Mouse (Mus musculus) induced T-regulatory cell, adult 2 months (primary cell): ENCODE data around the gene Ccnq.
A peak's percentile ranks its signal among the peaks of the same experiment; 100 is the strongest.

ENCODE experiments used
- DNase-seq: peaks from one replicate; pipeline ENCODE4 v3.0.0-alpha.2; 2012; ENCODE audit warnings: low read depth

Gene Ccnq

GRCm38 (mm10) chr11:78750885-78751842, at the start of gene Ccnq:
TSS of gene Ccnq (minus strand) at chr11:78751729.
- peak; percentile 84 for DNase-seq

- no peak for DNase-seq
These were observed 49.6 kb upstream of the Ccnq start for GRCm38 (mm10) chr11:78801094-78801493.

GRCm38 (mm10) chr11:78796072-78796729, 44.7 kb upstream of the Ccnq start:
- no peak for DNase-seq

- DNase-seq, result peak; percentile 34
These were observed 41.6 kb upstream of the Ccnq start for GRCm38 (mm10) chr11:78793116-78793515.

GRCm38 (mm10) chr11:78792465-78792864, 40.9 kb upstream of the Ccnq start:
- peak; percentile 30 for DNase-seq

- DNase-seq, result no peak
These were observed 40.5 kb upstream of the Ccnq start for GRCm38 (mm10) chr11:78792055-78792454.

GRCm38 (mm10) chr11:78791582-78791981, 40.1 kb upstream of the Ccnq start:
- DNase-seq, result no peak

GRCm38 (mm10) chr11:78789370-78790060, 38.0 kb upstream of the Ccnq start:
- DNase-seq, result no peak

GRCm38 (mm10) chr11:78786013-78786431, 34.5 kb upstream of the Ccnq start:
- no peak for DNase-seq

GRCm38 (mm10) chr11:78782791-78783347, 31.3 kb upstream of the Ccnq start:
- no peak for DNase-seq

- no peak for DNase-seq
These were observed 30.8 kb upstream of the Ccnq start for GRCm38 (mm10) chr11:78782326-78782725.

GRCm38 (mm10) chr11:78780571-78780970, 29.0 kb upstream of the Ccnq start:
- peak; percentile 64 for DNase-seq

- peak; percentile 77 for DNase-seq
These were observed 28.5 kb upstream of the Ccnq start for GRCm38 (mm10) chr11:78780002-78780401.

GRCm38 (mm10) chr11:78777851-78778680, 26.5 kb upstream of the Ccnq start:
- DNase-seq, result no peak

GRCm38 (mm10) chr11:78771751-78772283, 20.3 kb upstream of the Ccnq start:
- peak; percentile 69 for DNase-seq

GRCm38 (mm10) chr11:78770436-78770835, 18.9 kb upstream of the Ccnq start:
- no peak for DNase-seq

GRCm38 (mm10) chr11:78768778-78769177, 17.2 kb upstream of the Ccnq start:
- no peak for DNase-seq

- peak; percentile 66 for DNase-seq
These were observed 14.7 kb upstream of the Ccnq start for GRCm38 (mm10) chr11:78766069-78766830.

GRCm38 (mm10) chr11:78764820-78765219, 13.3 kb upstream of the Ccnq start:
- no peak for DNase-seq

GRCm38 (mm10) chr11:78764304-78764703, 12.8 kb upstream of the Ccnq start:
- no peak for DNase-seq
